7 mouse cellular contexts compared by ENCODE assay signal in the genomic region with DNA sequence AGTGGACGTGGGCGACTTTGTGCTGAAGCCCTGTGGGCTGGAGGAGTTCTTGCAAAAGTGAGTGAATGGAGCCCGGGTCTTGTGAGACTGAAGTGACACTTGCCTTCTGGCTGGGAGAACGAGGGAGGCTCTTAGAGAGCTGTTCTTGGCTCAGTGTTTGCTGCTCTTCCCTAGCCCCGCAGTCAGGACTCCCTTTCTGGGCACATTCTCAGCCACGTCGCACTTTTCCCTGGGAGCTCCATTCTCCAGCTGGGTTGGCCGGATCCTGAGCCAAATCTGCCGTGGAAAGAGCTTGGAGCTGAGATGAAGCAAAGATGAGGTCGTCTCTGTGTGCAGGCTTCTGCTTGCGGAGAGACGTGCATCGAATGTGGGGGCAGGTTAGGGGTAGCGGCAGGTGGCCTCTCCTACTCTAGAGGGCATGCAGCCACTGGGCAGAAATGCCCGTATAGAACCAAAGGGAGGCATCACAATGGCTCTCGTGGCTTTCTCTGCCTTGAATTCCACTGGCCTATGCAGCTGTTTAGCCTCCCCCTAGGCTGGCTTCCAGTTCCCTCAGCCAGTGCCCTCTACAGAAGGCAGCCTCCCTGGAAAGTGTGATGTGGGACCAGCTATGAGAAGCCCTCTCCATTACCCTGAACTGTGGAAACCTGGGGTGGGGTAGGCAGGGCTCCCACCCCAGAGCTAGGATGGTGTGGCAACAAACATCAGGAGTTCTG. TPM values are rescaled to one million over a fixed set of nuclear protein-coding genes. Genes with fewer than 3 reads are reported as not detected.
A peak's percentile ranks its signal among the peaks of the same experiment; 100 is the strongest.
DNase-seq lines count a peak whose midpoint lies in the region; ATAC-seq lines count a peak whose summit lies in the region.

No protein-coding gene starts in this region.

- peaks cover 3% of the 10 kb centered on the region; the same call in 1 of the 2 replicates for H3K27me3 ChIP-seq in lung, embryonic 15.5 days
- no peaks in the 10 kb centered on the region for H3K27me3 ChIP-seq in forebrain, embryonic 12.5 days
- no peaks in the 10 kb centered on the region for H3K27me3 ChIP-seq in heart, embryonic 10.5 days (ENCODE audit: insufficient read depth, poor library complexity, severe bottlenecking)

- no peak for DNase-seq in lung, postnatal 36 days
- DNase-seq in heart, embryonic 10.5 days (ENCODE audit: low spot score) = no peak
- peak; percentile 62 to 63 for DNase-seq in left cerebral cortex, postnatal 14 days (ENCODE audit: low spot score in 2 of 2)
- DNase-seq in natural killer cell, adult 2 months (ENCODE audit: low spot score in 2 of 2) = no peak
- DNase-seq in embryo, embryonic 11 days = no peak

- peaks cover 71% of the 10 kb centered on the region for H3K4me1 ChIP-seq in lung, embryonic 15.5 days
- peaks cover 25% of the 10 kb centered on the region for H3K4me1 ChIP-seq in forebrain, embryonic 12.5 days
- H3K4me1 ChIP-seq in heart, embryonic 10.5 days = peaks cover 88% of the 10 kb centered on the region

- intact Hi-C loops in left cerebral cortex, postnatal 14 days (cut with DNase I) = no loop called here

- 47% methylated on average over 16 of the region's 16 CpGs for WGBS in lung, embryonic 15.5 days
- WGBS in forebrain, embryonic 12.5 days = 75% methylated on average over 16 of the region's 16 CpGs
- whole genome bisulfite sequencing in heart, embryonic 10.5 days = 65% methylated on average over 16 of the region's 16 CpGs

- ATAC-seq in lung, embryonic 15.5 days (ENCODE audit: borderline replicate concordance, extremely low read depth, low FRiP score, low TSS enrichment) = no peak
- no peak for ATAC-seq in forebrain, embryonic 12.5 days (ENCODE audit: low FRiP score)

- no peak overlapping the region for H3K4me2 ChIP-seq in lung, embryonic 15.5 days
- no peak overlapping the region for H3K4me2 ChIP-seq in forebrain, embryonic 12.5 days

- H3K27ac ChIP-seq in lung, embryonic 15.5 days = peak overlapping the region; percentile 87
- peak overlapping the region; percentile 26; the same call in 1 of the 2 replicates for H3K27ac ChIP-seq in forebrain, embryonic 12.5 days
- H3K27ac ChIP-seq in heart, embryonic 10.5 days = peak overlapping the region; percentile 94

- no peaks in the 10 kb centered on the region for H3K9me3 ChIP-seq in lung, embryonic 15.5 days
- no peaks in the 10 kb centered on the region for H3K9me3 ChIP-seq in forebrain, embryonic 12.5 days
- no peaks in the 10 kb centered on the region for H3K9me3 ChIP-seq in heart, embryonic 10.5 days

- no peak overlapping the region for H3K4me3 ChIP-seq in lung, embryonic 15.5 days
- no peak overlapping the region for H3K4me3 ChIP-seq in forebrain, embryonic 12.5 days (replicated peaks)
- no peak overlapping the region for H3K4me3 ChIP-seq in heart, embryonic 10.5 days

- no peaks in the 10 kb centered on the region for H3K36me3 ChIP-seq in lung, embryonic 15.5 days
- peaks cover 81% of the 10 kb centered on the region for H3K36me3 ChIP-seq in forebrain, embryonic 12.5 days (replicated peaks)
- peaks cover 29% of the 10 kb centered on the region for H3K36me3 ChIP-seq in heart, embryonic 10.5 days

- no peak overlapping the region for H3K9ac ChIP-seq in lung, embryonic 15.5 days
- H3K9ac ChIP-seq in forebrain, embryonic 12.5 days = no peak overlapping the region

RNA-seq across cellular contexts. Expression of gene Pik3c2b, which starts 26.4 kb away (rescaled TPM):
- polyA plus RNA-seq in lung, embryonic 15.5 days (2015; fragmentation: Nextera tagmentation; extraction: Ambion mirVana) = 6.0 and 6.1 TPM in 2 replicates
- 21.3 and 22.0 TPM in 2 replicates for polyA plus RNA-seq in forebrain, embryonic 12.5 days (2016; fragmentation: Nextera tagmentation; extraction: Ambion mirVana)
- 7.9 and 11.5 TPM in 2 replicates for polyA plus RNA-seq in heart, embryonic 10.5 days (2016; fragmentation: Nextera tagmentation; extraction: Ambion mirVana)
- 10 to 100 TPM; 17.2 to 18.8 TPM for total RNA-seq in left cerebral cortex, postnatal 14 days (2021)

RNA-seq across cellular contexts. Expression of gene Mdm4, which starts 41.5 kb away (rescaled TPM):
- polyA plus RNA-seq in lung, embryonic 15.5 days (2015; fragmentation: Nextera tagmentation; extraction: Ambion mirVana) = 33.3 and 36.7 TPM in 2 replicates
- polyA plus RNA-seq in forebrain, embryonic 12.5 days (2016; fragmentation: Nextera tagmentation; extraction: Ambion mirVana) = 52.8 and 53.1 TPM in 2 replicates
- polyA plus RNA-seq in heart, embryonic 10.5 days (2016; fragmentation: Nextera tagmentation; extraction: Ambion mirVana) = 30.7 and 32.8 TPM in 2 replicates
- 10 to 100 TPM; 79.1 to 80.6 TPM for total RNA-seq in left cerebral cortex, postnatal 14 days (2021)

RNA-seq across cellular contexts. Expression of gene Ppp1r15b, which starts 59.1 kb away (rescaled TPM):
- 38.0 and 39.2 TPM in 2 replicates for polyA plus RNA-seq in lung, embryonic 15.5 days (2015; fragmentation: Nextera tagmentation; extraction: Ambion mirVana)
- 58.3 and 63.5 TPM in 2 replicates for polyA plus RNA-seq in forebrain, embryonic 12.5 days (2016; fragmentation: Nextera tagmentation; extraction: Ambion mirVana)
- polyA plus RNA-seq in heart, embryonic 10.5 days (2016; fragmentation: Nextera tagmentation; extraction: Ambion mirVana) = 44.9 and 46.1 TPM in 2 replicates
- 10 to 100 TPM; 45.5 to 46.8 TPM for total RNA-seq in left cerebral cortex, postnatal 14 days (2021)

Comparison
In these comparisons a context has a peak if more than half of its experiments do, and no peak if none do; other contexts are left out.
1. H3K27ac ChIP-seq: peak in every context shown above with its lines; median percentile 94 in heart, embryonic 10.5 days; 87 in lung, embryonic 15.5 days; 26 in forebrain, embryonic 12.5 days.
2. DNase-seq: peak in left cerebral cortex, postnatal 14 days (2 of 2); none in lung, postnatal 36 days (single experiment), heart, embryonic 10.5 days (single experiment), natural killer cell, adult 2 months (0 of 2) and embryo, embryonic 11 days (single experiment).